Mouse (Mus musculus): Measurements from ENCODE around the gene Ptpn3. TPM values are rescaled to one million over a fixed set of nuclear protein-coding genes. Genes with fewer than 3 reads are reported as not detected.

The Ptpn3 gene
- total RNA-seq, 2 experiments from 2014 or later, result 12.2 to 24.8 TPM

DNA sequence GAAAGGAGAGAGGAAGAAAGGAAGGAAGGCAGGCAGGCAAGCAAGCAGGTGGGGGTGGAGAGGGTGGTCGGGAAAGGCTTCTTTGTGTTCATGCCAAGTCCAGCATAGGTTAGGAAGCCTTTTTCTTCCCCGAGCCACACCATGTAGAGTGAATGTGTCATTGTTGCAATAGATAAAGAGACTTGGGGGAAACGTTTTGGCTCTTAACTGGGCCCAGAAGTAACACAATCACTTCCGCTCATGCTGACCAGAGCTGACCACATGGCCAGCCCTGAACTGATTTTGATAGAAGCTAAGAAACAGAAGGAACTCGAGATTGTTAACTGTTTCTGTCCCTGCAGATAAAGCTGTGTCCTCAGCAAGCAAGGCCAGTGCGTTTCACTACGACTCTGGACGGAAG lies 128.8 kb downstream of the Ptpn3 start:
- no peak for DNase-seq (ENCODE audit: low spot score in 2 of 2)

DNA sequence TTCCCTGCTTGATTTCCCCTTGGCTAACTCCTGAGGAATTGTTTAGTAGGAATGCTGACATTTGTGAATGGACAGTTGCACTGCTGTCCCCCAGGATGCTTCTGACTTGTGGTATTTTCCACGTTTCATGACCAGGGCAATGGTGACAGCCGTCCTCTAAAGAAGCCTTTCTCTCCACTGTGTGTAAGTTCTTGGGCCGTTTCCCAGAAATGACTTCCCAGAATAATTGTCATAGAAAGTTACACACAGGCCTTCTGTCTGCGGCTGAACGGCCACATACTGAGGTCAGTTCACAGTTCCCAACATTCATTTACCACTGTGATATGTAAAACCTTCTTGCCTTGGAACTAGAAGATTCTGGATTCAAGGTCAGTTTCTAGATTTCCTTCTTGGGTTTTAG lies 129.8 kb downstream of the Ptpn3 start:
- no peak for DNase-seq (ENCODE audit: low spot score in 2 of 2)

DNA sequence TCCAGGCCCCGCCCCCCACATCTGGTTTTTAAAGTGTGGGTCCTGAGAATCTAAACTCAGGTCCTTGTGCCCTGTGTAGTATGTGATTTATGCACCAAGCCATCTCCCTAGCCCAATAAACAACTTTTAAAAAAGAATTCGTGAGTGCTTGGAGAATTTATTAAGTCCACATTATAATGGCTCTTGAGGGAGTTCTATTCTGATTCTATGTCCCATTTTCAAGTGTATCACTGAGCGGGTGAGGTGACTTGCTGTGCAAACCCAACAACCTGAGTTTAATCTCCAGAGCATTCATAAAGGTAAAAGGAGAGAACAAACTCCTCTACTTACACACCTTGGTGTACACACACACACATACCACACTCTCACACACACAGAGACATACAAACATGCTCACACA lies 133.0 kb downstream of the Ptpn3 start:
- no peak for DNase-seq (ENCODE audit: low spot score in 2 of 2)

DNA sequence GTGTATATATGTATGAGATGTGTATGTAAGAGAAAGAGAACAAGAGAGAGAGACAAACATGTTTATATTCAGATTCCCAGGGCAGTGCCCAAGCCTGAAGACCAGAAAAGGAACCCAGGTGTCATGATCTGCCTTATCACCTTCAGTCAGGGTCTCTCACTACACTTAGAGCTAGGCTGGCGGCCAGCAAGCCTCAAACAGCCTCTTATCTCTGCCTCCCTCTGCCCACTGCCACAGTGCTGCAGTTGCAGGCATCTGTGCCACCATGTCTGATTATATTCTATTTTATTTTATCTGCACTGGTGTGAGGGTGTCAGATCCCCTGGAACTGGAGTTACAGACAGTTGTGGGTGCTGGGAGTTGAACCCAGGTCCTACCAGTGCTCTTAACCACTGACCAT lies 133.4 kb downstream of the Ptpn3 start:
- no peak for DNase-seq (ENCODE audit: low spot score in 2 of 2)

DNA sequence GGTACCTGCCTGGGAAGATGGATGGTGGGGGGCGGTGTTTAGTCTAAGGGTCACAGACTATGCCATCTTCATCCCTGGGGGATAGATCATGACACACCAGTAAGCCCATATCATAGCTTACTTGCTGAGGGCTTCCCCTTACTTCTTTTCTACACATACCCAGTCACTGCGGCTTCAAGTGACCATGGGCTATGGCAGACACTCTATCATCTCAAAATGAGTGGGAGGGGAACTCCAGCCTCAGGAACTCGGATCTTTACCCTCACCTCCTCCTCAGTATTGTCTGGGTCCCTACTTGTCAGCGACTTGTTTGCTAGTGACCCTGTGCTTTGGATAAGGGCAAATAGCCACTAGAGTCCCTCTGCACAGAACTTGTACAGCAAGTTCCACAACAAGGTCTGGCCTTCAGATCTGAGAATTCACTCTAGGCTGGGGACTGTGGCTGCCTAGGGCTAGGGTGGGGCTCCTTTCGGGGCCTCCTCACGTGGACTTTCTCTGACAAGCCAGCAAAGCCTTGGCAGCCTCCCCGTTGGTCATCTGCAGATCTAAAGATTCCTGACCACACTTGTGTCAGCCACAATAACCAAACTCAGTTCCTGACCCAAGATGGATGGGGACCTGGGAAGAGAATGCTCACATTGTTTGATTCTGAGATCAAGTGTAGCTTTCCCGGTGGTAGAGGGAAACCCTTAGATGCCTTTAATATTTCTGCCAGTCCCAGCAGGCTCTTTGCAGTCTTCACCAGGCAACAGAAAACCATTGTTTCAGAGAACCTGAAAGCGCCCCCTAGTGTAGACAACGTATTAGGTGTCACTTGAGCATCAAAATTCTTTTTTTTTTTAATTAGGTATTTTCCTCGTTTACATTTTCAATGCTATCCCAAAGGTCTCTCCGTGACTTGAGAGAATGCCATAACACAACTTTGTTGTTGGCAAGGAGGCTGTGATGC lies 134.4 kb downstream of the Ptpn3 start:
- DNase-seq (ENCODE audit: low spot score in 2 of 2), result no peak

DNA sequence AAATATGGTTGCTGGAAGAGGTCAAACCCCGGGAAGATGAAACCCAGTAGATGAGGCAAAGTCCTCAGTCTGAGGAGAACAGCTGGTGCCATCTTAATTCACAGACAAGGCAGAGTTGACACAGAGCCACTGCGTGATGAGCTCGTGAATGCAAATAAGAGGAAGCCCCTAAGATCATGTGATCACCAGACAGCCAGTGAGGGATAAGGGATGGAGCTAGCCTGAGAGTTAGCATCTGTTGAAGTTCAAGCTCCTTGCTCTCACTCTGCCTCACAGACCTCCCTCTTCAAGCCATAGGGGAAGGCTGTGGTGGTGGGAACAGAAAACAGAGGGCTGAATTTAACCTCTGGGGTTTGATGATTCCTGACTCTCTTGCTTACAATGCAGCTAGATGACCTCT lies 136.0 kb downstream of the Ptpn3 start:
- DNase-seq (ENCODE audit: low spot score in 2 of 2), result no peak

DNA sequence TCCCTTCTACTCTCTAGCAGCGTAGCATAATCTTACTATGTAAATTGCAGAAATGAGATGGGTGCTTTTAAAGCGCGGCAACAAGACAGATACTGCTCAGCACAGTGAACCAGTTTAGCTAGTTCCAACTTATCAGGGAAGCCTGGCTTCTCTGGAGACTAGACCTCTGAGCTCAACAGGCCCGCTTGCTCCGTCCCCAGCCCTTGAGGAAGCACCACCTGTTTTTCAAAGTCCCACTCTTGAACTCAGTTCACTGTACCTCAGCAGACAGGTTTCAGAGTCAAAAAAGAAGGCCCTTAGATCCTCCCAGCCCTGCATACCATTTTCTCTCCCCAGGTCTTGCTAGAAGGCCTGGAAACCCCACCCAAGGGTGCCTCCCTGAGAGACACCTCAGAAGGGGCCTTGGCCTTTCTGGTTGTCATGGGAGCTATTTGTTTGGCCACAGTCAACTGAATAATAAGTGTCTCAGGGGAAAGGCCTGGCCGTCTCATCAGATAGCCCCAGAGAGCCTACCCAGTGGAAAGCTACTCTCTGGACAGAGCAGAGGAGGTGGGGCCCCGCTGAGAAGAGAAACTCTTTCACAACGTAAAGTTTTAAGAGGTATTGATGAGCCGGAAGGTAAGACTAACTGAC lies 136.9 kb downstream of the Ptpn3 start:
- DNase-seq (ENCODE audit: low spot score in 2 of 2), result no peak

DNA sequence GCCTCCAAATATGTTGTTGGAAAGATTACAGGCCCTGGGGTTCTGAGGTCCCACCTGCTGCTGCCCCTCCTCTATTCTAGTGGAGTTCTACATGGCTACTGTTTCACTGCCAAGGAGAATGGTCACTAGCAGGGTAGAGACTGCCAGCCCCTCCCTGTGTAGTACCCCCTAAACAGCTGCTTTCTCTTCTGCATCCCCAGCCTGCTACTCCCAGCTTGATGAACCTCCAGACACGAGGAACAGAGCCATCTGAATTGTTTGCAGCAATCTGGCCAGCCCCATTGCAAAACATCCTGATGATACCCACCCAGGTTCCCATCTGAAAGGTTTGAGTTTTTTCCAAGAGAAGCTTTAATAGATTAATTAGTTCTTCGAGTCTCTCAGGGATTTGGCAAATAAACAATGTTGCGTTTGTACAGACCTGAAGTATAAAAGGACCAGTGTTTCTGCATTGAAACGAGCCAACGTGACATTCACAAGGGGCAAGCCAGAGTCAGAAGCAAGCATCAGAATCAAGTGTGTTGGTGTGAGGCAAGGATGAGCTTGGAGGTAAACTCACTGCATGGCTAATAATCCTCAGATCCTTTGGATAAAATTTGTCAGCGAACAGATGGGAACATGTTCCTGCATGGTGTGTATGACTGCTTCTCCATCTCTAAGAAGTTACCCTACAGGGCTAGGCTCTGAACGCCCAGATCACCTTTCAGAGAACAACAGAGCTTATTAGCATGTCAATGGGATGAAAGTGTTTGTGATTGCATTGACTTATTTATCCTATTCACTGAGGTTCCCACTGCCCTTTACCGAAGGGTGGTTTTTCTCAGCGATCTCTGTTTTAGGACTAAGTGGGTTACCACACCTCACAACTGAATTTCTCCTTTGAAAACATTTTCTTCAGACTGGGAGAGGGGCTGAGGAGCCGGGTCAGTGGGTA lies 138.6 kb downstream of the Ptpn3 start:
- no peak for DNase-seq (ENCODE audit: low spot score in 2 of 2)

DNA sequence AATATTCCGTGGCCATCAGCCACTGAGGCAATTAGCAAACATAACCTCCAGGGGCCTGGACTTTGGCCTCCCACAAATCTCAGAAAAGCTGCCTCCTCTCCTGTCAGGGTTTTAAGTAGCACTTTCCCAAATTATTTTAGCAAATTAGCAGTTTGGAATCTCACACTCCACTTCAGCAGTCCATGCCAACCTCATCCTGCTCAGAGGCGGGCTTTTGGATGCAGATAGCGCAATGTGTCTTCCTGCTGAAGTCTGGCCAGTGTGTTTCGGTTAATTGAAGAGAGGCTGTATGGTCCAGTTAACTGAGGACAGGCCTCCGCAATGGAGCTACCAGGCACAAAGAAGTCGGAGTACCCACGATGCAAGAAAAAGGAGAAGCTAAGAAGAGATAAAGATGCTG lies 141.1 kb downstream of the Ptpn3 start:
- no peak for DNase-seq (ENCODE audit: low spot score in 2 of 2)

DNA sequence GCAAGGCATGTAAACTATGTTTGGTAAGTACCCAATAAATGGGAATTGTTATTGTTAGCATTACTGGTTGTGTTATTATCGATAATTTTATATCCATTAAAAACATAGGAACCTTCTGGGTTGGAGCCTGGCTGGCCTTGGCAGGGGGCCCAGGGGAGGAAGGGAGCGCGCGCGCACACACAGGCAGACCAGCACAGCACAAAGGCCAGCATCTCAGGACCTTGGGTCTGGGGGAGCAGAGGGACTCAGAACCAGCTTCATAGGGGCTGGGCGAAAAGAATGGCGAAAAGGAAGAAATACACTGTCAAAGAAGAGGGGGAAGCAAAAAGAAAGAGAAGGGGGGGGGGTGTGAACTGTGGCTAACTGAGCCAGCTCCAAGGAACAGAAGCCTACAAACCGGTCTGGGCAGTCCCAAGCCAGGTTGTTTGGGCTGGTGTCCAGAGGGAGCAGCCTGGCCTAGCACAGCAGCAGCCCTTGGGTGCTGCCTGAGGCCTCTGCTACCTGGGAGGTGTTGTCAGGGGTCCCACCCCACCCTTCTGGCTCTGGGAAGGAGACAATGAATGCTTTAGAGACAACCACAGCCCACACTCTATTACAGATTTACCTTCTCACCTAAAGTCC lies 145.0 kb downstream of the Ptpn3 start:
- DNase-seq (ENCODE audit: low spot score in 2 of 2), result no peak

DNA sequence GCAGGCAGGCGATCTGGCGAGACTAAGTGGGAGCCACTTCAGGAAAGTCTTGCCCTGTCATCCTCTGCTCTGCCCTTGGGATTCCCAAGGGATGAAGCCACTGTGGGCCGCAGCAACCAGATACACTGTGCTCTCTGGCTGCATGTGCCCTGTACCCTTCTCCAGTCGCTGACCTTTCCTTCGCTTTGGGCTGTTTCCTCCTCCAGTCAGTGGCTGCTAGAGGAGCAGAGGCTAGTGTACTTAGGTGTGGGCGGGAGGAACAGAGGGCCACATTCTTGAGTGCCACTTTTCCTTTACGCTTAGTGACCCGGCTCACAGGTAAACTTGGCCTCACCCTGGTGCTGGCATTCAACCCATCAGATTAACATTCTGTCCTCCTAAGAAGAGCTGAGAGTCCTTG lies 147.8 kb downstream of the Ptpn3 start:
- no peak for DNase-seq (ENCODE audit: low spot score in 2 of 2)

DNA sequence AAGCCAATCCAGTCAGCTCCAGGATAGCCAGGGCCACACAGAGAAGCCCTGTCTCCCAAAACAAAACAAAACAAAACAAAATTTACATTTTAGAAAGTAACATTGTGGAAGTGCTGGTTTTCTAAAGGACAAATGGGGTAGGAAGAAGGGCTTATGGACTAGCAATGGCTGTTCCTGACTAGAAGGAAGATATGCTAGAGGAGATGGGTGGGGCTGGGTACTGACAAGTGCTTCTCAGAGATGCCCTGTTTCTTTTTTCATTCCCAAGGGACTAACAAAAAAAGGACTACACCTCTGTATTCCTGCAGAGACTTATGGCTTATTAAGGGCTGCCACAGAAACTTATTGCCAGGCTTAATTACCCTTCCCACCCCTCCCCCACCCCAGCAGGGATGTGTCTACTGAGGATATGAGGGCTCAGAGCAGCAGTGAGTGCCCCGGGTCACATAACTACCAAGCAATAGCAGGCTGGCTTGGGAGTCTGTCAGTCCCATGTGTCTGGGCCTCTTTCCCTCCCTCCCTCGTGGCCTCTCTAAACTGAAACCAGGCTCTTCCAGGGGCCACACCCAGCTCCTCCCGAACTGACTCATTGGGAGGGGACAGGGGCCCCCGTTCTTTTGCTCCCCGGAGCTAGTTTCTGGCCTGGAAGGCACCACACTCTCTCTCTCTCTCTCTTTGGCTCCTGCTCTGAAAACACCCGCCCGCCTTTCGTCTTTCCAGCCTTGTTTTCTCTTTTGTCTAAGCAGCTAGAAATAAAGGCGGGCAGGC lies 148.4 kb downstream of the Ptpn3 start:
- peak in 1 of 2 experiments; percentile 28 for DNase-seq (ENCODE audit: low spot score in 2 of 2)

DNA sequence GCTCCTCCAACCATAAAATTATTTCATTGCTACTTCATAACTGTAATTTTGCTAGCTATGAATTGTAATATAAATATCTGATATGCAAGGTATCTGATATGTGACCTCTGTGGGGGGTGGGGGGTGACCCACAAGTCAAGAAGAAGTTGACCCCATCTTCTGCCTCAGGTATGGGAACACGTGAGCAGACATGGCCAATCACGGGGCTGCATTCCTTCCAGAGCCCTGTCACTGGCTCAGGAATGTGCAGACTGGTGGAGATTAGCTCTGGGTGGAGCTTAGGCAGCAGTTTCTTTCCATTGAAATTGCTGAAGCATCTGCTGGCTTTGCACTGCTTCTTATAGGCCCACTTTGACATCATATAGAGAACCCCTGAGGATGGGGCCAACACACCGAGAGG lies 153.5 kb downstream of the Ptpn3 start:
- DNase-seq (ENCODE audit: low spot score in 2 of 2), result no peak

DNA sequence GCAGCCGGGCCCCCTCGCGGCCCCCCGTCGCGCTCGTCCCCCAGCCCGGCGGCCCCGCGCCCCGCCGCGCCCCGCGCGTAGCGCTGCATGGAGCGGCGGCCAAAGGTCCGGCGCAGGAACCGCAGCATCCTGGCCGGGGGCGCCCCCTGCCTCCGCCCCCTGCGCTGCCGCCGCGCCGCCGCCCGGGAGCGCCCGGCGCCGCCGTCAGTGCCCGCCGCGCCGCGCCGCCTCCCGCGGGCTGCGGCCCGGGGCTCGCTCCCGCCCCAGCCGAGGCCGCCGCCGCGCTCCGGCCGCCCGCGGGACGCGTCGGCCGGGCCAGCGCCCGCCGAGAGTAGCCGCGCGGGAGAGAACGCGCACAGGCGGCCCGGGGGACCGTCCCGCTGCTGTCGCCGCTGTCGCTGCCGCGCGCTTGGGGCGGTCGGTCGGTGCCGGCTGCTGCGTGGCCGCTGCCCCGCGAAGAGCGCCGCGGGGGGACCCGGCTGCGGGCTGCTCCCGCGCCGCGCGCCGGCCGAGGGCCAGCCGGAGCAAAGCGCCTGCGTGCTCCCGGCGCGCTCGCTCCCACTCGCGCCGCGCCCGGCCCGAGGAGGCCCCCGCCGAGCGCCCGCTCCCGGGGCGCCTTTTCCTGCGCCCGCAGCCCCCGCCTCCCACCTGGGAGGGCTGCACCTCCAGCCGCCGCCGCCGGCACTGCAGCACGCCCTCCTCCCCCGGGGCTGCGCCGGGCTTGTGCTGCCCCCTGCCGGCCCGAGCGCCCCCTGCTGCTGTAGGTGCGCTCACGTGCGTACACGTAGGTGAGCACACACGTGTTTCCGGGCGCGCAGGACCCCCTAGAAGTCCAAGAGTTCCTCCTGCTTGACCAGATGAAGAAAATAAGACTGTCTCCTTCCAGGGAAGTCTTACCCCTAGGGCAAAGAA lies 158.4 kb downstream of the Ptpn3 start, which contains the start of gene Epb41l4b:
TSS of gene Epb41l4b (minus strand) at position 412 of the 912 bp plus-strand sequence.
- peak; percentile 77 to 84 for DNase-seq (ENCODE audit: low spot score in 2 of 2)

DNA sequence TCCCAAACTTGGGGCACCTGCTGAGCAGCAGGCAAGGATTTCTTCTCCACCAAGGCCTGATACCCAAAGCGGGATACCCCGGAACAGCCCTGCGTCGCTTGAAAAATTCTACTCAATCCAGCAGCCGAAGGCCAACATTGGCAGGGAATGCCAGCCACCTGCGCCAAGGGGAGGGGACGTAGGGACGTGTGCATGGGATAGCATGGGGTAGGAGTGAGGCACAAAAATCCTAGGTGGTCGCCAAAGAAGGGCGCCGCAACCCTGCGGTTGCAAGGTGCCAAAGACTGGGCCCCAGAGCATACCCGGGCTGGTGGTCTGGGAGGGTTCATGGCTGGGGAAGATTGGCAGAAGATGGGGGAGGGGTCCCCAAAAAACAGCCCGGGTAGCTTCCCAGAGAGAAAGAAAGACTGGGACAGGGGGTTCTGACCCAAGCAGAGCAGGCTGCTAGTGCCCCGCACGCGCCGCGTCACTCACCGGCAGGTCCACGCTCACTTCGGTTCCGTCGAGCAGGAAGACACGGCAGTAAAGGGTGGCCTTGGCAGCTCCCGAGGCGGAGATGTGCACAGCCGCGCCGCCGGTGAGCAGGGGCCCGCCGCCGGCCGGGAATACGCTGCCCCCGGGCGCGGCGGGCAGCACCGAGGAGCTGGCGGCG lies 159.1 kb downstream of the Ptpn3 start:
- DNase-seq (ENCODE audit: low spot score in 2 of 2), result no peak

DNA sequence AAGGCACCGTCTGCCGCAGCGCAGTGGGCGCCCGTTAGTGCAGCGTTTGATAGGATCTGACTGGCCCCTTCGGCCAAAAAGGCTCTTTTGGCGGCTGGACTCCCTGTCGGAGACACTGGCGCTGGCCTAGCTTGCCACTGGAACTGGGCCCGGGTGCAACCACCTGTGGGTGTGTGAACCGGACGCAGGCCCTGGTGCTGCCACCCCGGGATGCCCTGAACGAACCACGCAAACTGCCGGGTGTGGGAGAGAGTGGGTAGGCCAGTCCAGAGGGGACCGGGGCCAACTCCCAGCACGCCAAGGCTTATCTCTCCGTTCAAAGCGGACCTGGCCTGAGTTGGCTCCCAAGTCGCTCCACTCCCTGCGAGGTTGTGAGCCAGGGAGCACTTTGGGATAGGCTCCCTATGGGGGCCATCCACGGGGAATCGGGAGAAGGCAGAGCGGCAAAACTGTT lies 159.7 kb downstream of the Ptpn3 start:
- DNase-seq (ENCODE audit: low spot score in 2 of 2), result no peak

DNA sequence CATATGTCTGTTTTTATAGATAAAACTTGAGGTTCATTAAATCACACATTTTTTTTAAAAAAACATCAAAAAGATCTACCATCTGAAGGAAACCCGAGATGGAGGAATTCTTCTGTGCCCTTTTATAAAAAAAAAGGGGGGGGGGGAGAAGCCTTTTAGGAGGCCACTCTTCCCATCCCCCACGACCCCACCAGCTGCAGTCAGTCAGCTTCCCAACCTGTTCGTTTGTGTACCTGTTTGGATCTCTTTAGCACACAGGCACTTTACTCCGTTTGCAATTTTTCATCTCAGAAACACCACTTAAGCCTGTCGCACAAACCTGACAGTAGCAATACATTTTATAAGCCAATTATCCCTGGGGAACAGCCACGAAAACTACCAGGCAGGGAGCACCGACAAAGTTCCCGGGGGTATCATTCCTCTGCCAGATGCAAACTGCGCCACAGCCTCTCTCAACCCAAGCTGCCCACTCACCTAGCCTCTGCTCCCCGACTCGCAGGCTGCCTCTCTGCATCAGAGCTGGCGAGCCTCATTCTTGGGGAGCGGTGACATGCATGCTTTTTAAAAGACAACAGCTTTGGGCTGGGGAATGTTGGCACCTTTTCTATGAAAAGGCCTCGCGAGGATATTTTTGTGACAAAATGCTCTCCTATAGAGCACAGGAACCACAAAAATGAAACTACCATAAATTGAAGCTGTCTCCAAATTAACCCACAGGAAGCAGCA lies 160.5 kb downstream of the Ptpn3 start:
- DNase-seq (ENCODE audit: low spot score in 2 of 2), result no peak
